Mouse (Mus musculus): ENCODE data around the gene Tnnc2. TPM values are rescaled to one million over a fixed set of nuclear protein-coding genes. Genes with fewer than 3 reads are reported as not detected.

Gene Tnnc2
- polyA plus RNA-seq, 1 experiment from 2014 or later = 6.5 TPM

DNA sequence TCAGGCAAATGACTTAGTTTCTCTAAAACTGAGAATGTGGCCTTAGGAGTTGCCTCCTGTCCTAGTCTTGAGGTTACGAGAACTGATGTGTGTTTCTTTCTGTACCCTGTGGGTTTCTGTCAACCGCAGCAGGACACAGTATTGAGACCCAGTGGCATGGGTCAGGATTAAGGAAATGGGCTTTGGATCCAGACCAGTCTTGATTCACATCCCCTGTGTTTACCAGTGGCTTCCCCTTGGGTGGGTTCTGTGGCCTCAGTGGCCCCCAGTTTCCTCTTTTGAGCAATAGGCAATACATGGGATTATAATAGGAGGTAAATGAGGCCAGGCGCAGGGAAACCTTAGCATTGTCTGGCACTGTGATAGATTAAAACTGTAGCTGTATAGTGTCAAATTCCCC lies 7.3 kb upstream of the Tnnc2 start:
- H3K9me3 ChIP-seq (ENCODE audit: low read length) = no peaks in the 10 kb centered on the region
- H3K4me2 ChIP-seq (ENCODE audit: low read depth, low read length) = peak overlapping the region; percentile 99
- H3K9ac ChIP-seq (replicated peaks) = no peak overlapping the region; the same call in 1 of the 2 replicates
- 66% methylated on average over 3 of the region's 3 CpGs for WGBS (ENCODE audit: insufficient replicate concordance)
- ATAC-seq = no peak
- peak overlapping the region; percentile 98 for H3K27ac ChIP-seq (ENCODE audit: low read depth)
- no peaks in the 10 kb centered on the region for H3K27me3 ChIP-seq (ENCODE audit: insufficient read depth, low read length)
- H3K4me1 ChIP-seq (ENCODE audit: insufficient read depth) = peaks cover 32% of the 10 kb centered on the region
- no peak for DNase-seq
- TF ChIP-seq CTCF (IDR thresholded peaks at IDR 0.05; ENCODE audit: low read depth) (no peak), EP300 (IDR thresholded peaks at IDR 0.05; ENCODE audit: low read depth) (no peak)
- peaks cover 16% of the 10 kb centered on the region for H3K36me3 ChIP-seq (replicated peaks; ENCODE audit: insufficient read depth, low read length)
- peak overlapping the region; percentile 74 for H3K4me3 ChIP-seq (ENCODE audit: low read depth, low read length)

DNA sequence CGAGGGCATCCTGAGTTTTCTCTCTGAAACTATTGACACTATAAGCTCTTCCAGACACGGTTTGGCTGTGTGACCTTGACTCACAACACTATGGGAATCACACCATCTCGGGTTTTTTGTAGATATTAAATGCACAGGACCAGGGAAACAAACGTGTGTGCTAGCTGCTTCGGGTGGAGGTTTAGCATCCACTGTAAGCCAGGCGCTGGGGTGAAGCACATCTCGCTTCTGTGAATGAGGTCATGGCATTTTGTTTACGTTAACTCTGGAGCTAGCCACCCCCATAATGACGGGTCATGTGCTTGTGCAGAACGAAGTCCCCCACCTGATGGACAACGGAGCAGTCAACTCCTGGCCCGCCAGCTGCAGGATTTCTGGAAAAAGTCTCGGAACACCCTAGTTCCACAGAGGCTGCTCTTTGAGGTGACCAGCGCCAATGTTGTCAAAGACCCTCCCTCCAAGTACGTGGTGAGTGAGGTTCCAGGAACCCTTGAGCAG lies 6.7 kb upstream of the Tnnc2 start:
- TF ChIP-seq EP300 (IDR thresholded peaks at IDR 0.05; ENCODE audit: low read depth) (no peak), CTCF (IDR thresholded peaks at IDR 0.05; ENCODE audit: low read depth) (no peak)
- Histone ChIP-seq H3K36me3 (replicated peaks; ENCODE audit: insufficient read depth, low read length) (peaks cover 10% of the 10 kb centered on the region), H3K27ac (ENCODE audit: low read depth) (peak overlapping the region; percentile 98), H3K9me3 (ENCODE audit: low read length) (no peaks in the 10 kb centered on the region), H3K4me3 (ENCODE audit: low read depth, low read length) (peak overlapping the region; percentile 74), H3K27me3 (ENCODE audit: insufficient read depth, low read length) (no peaks in the 10 kb centered on the region), H3K4me1 (ENCODE audit: insufficient read depth) (peaks cover 32% of the 10 kb centered on the region), H3K9ac (replicated peaks) (peak overlapping the region; percentile 89), H3K4me2 (ENCODE audit: low read depth, low read length) (peak overlapping the region; percentile 99)
- WGBS (ENCODE audit: insufficient replicate concordance) = 13% methylated on average over 15 of the region's 15 CpGs
- no peak for DNase-seq
- ATAC-seq = peak; percentile 35; the same call in 1 of the 2 replicates

DNA sequence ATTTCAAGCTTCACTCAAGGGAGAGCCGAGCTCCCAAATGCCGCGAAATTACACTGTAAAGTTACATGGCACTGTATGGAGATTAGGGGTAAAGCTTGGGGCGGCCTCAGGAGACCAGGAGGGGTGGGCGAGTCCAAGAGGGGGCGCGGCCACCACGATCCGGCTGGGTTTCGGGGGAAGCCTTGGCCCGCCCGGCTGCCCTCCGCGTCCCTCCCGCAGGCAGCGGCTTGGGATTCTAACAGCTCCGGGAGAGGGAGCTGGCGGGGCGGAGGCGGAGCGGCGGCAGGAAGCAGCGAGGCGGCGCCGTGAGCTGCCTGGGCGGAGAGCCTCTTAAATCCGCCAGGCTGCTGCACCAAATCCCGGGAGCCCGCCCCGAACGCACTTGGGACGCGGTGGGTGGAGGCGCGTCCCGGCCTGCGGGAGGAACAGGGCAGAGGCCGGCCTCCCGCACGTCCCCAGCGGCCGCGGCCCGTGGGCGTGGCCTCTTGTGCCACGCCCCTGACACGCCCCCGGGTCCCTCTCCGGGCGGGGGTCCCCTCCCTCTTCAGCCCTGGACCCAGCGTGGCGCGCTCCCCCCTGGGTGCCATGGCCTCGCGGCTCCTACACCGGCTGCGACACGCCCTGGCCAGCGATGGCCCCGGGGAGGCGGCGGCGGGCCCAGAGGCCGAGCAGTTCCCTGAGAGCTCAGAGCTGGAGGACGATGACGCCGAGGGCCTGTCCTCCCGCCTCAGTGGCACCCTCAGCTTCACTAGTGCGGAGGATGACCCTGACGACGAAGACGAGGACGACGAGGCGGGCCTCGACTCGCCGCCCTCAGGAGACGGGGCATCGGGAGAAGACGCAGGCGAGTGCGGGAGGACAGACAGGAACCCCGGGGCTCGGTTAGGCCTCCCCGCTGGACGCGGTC lies 6.0 kb upstream of the Tnnc2 start, which contains the start of gene Snx21:
TSS of gene Snx21 (plus strand) at position 343 of the 907 bp plus-strand sequence.
- WGBS (ENCODE audit: insufficient replicate concordance) = under 1% methylated on average over 60 of the region's 89 CpGs

DNA sequence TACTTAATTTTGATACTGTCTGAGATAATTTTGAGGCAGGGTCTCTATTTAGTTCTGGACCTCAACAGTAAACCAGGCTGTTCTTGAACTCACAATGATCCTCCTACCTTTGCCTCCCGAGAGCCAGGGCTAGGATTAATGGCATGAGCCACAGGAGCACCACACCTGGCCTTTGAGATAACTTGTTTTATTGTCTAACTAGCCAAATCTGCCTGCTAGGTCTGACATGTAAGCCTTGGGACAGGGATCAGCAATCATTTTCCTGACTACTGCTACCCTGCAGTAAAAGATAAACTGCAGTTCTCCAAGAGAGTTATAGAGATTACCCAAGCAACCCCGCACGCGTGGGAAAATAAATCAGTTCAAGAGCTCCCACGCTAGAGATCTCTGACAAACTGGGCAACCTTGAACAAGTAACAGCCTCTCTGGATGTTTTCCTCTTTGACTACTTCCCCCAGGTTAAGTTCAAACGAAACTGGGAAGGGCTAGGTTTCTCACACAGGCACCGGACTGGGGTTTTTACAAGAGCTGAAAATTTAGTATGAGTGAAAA lies 5.2 kb upstream of the Tnnc2 start:
- H3K4me2 ChIP-seq (ENCODE audit: low read depth, low read length) = peak overlapping the region; percentile 99
- peak overlapping the region; percentile 98 for H3K27ac ChIP-seq (ENCODE audit: low read depth)
- ATAC-seq = no peak
- H3K9me3 ChIP-seq (ENCODE audit: low read length) = no peaks in the 10 kb centered on the region
- no peak for DNase-seq
- peak overlapping the region; percentile 74 for H3K4me3 ChIP-seq (ENCODE audit: low read depth, low read length)
- TF ChIP-seq EP300 (IDR thresholded peaks at IDR 0.05; ENCODE audit: low read depth) (no peak), CTCF (IDR thresholded peaks at IDR 0.05; ENCODE audit: low read depth) (no peak)
- H3K36me3 ChIP-seq (replicated peaks; ENCODE audit: insufficient read depth, low read length) = peaks cover 4% of the 10 kb centered on the region
- no peaks in the 10 kb centered on the region for H3K27me3 ChIP-seq (ENCODE audit: insufficient read depth, low read length)
- H3K9ac ChIP-seq (replicated peaks) = peak overlapping the region; percentile 89
- 8% methylated on average over 7 of the region's 7 CpGs for WGBS (ENCODE audit: insufficient replicate concordance)
- peaks cover 32% of the 10 kb centered on the region for H3K4me1 ChIP-seq (ENCODE audit: insufficient read depth)

More for the DNA sequence above, 6.0 kb upstream of the Tnnc2 start, which contains the start of gene Snx21:
- Histone ChIP-seq H3K4me2 (ENCODE audit: low read depth, low read length) (peak within 1 kb of the TSS; percentile 99), H3K9me3 (ENCODE audit: low read length) (no peaks in the 10 kb centered on the region), H3K4me3 (ENCODE audit: low read depth, low read length) (peak within 1 kb of the TSS; percentile 74), H3K27ac (ENCODE audit: low read depth) (peak within 1 kb of the TSS; percentile 98), H3K9ac (replicated peaks) (peak within 1 kb of the TSS; percentile 89), H3K27me3 (ENCODE audit: insufficient read depth, low read length) (no peaks in the 10 kb centered on the region), H3K36me3 (replicated peaks; ENCODE audit: insufficient read depth, low read length) (peaks cover 5% of the 10 kb centered on the region), H3K4me1 (ENCODE audit: insufficient read depth) (peaks cover 32% of the 10 kb centered on the region)
- ATAC-seq = peak; percentile 87
- TF ChIP-seq CTCF (IDR thresholded peaks at IDR 0.05; ENCODE audit: low read depth) (peak; percentile 59), EP300 (IDR thresholded peaks at IDR 0.05; ENCODE audit: low read depth) (no peak)
- DNase-seq = peak; percentile 90

DNA sequence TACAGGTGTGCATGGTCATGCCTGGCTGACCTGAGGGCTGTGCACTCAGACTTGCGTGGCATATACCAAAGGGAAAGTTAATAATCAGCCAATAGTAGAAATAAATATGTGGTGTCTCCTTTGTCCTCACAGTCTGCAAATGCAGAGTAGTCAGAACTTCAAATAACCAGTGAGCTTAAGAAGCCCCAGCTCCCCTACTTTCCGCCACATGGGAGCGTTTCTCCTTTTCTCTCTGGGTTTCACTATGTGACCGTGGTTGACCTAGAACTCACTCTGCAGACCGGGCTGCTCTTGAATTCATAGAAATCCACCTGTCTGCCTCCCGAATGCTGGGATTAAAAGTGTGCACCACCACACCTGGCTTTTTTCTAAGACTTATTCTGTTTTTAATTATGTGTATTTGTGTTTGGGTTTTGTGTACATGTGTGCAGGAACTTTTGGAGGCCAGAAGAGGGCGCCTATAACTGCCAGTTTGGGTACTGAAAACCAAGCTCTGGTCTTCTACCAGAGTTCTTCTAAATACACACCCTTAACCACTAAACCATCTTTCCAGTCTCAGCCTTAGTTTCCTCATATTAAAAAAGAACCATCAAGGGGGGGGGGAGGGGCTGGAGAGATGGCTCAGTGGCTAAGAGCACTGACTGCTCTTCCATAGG lies 4.3 kb upstream of the Tnnc2 start:
- no peaks in the 10 kb centered on the region for H3K9me3 ChIP-seq (ENCODE audit: low read length)
- no peak overlapping the region for H3K4me3 ChIP-seq (ENCODE audit: low read depth, low read length)
- H3K4me2 ChIP-seq (ENCODE audit: low read depth, low read length) = peak overlapping the region; percentile 99; the same call in 1 of the 2 replicates
- H3K4me1 ChIP-seq (ENCODE audit: insufficient read depth) = peaks cover 32% of the 10 kb centered on the region
- H3K9ac ChIP-seq (replicated peaks) = no peak overlapping the region
- WGBS (ENCODE audit: insufficient replicate concordance) = 73% methylated on average over 7 of the region's 7 CpGs
- TF ChIP-seq CTCF (IDR thresholded peaks at IDR 0.05; ENCODE audit: low read depth) (peak; percentile 60), EP300 (IDR thresholded peaks at IDR 0.05; ENCODE audit: low read depth) (no peak)
- peaks cover 4% of the 10 kb centered on the region for H3K36me3 ChIP-seq (replicated peaks; ENCODE audit: insufficient read depth, low read length)
- ATAC-seq (no peak), DNase-seq (no peak)
- H3K27me3 ChIP-seq (ENCODE audit: insufficient read depth, low read length) = no peaks in the 10 kb centered on the region
- no peak overlapping the region for H3K27ac ChIP-seq (ENCODE audit: low read depth)
